Mouse (Mus musculus): ENCODE measurements around the gene Gnaq. TPM values are rescaled to one million over a fixed set of nuclear protein-coding genes. Genes with fewer than 3 reads are reported as not detected.

Gene Gnaq
- polyA plus RNA-seq, 1 experiment from 2014 or later, result 54.1 TPM

DNA sequence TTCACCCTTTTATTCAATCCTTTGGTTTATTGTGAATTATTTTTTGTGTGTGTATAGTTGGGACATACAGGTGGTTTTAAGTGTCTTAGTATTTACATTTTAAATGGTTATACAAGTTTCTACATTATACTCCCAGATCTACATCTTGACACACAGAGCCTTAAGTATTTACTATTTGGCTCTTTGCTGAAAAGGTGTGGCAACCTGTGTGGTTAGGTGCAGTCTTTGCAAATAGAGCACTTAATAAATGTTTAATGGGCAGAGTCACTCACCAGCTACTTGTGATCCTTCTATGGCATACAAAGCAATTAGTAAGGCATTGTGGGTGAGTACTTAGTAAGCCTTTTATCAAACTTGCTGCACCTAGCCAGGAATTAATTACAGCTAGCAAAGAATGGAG is 278.7 kb downstream of the Gnaq start:
- Histone ChIP-seq H3K27me3 (replicated peaks) (no peaks in the 10 kb centered on the region), H3K9ac (no peak overlapping the region), H3K36me3 (no peaks in the 10 kb centered on the region), H3K4me1 (no peaks in the 10 kb centered on the region), H3K4me3 (no peak overlapping the region), H3K27ac (no peak overlapping the region), H3K4me2 (replicated peaks) (no peak overlapping the region), H3K9me3 (no peaks in the 10 kb centered on the region)
- ATAC-seq (ENCODE audit: low FRiP score, low read depth), result no peak

DNA sequence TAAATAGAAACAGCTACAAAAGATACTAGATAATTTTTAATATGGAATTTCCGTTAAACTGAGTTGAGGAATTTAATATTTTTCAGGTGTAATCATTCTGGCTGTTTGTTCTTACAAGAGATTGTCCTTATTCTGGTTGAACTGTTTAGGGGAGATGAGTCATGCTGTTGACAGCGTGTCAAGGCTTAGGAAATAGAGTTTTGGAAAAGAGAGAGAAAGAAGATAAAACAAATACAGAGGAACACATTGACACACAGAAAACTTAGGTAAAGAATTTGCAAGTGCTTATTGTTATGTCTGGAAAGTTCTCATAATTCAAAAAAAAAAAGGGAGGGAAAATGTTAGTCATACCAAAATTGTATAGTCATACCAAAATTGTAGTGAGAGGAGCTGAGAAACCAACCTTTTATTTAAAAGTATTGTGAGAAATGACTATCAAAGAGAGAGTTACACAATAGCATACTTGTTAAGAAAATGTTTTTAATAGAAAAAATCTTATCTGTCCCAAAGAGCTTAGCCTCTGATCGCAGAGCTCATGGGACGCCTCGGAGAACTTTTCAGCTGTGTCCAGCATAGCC is 285.5 kb downstream of the Gnaq start:
- Histone ChIP-seq H3K4me3 (no peak overlapping the region), H3K4me1 (no peaks in the 10 kb centered on the region)
- WGBS, result 92% methylated on average over 5 of the region's 5 CpGs

DNA sequence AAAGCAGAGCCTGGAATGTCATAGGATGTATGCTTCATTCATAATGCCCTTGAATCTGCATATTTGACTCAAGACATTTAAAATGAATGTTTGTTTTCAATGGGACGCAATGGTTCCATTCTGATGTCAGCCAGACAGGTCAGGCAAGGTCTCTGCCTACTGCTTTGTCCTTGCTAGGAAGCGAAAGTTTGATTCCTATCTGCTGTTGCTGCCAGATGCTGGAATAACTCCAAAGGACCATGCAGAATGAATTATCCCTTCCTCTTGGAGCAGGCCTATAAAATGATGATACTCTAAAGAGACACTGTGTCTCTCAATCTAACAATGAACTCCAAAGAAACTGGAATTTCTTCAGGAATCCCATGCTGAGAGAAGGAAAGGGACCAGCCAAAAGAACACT is 293.0 kb downstream of the Gnaq start:
- 81% methylated on average over 2 of the region's 2 CpGs for WGBS
- Histone ChIP-seq H3K36me3 (no peaks in the 10 kb centered on the region), H3K9ac (no peak overlapping the region)

More for the DNA sequence above, 285.5 kb downstream of the Gnaq start:
- Histone ChIP-seq H3K9ac (no peak overlapping the region), H3K4me2 (replicated peaks) (no peak overlapping the region), H3K9me3 (no peaks in the 10 kb centered on the region), H3K27me3 (replicated peaks) (no peaks in the 10 kb centered on the region), H3K27ac (no peak overlapping the region), H3K36me3 (no peaks in the 10 kb centered on the region)
- ATAC-seq (ENCODE audit: low FRiP score, low read depth), result no peak

DNA sequence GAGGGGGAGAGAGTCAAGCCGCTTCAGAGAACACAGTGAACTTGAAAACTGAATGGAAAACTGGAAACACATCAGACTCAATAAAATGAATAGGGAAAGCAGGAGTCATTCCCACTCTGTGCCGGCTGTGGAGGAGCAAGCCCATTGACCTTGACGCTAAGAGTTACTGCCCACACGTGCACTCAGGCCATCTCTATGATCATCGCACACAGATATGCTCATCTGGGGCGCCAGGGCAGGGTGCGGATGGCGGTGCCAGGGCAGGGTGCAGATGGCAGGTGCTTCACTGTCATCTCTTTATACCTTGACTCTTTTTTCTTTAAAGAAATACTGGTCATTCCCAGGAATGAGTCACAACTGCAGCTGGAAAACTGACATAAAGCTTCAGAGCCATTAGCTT is 298.7 kb downstream of the Gnaq start:
- peaks cover 13% of the 10 kb centered on the region for H3K27me3 ChIP-seq (replicated peaks)
- no peak overlapping the region for H3K4me3 ChIP-seq
- no peak overlapping the region for H3K4me2 ChIP-seq (replicated peaks)
- no peak overlapping the region for H3K27ac ChIP-seq
- H3K36me3 ChIP-seq, result no peaks in the 10 kb centered on the region
- H3K9ac ChIP-seq, result no peak overlapping the region
- H3K9me3 ChIP-seq, result peaks cover 16% of the 10 kb centered on the region; the same call in 1 of the 2 replicates
- peaks cover 13% of the 10 kb centered on the region for H3K4me1 ChIP-seq
- WGBS, result 72% methylated on average over 8 of the region's 8 CpGs
- ATAC-seq (ENCODE audit: low FRiP score, low read depth), result no peak

More for the DNA sequence above, 293.0 kb downstream of the Gnaq start:
- Histone ChIP-seq H3K9me3 (peaks cover 16% of the 10 kb centered on the region; the same call in 1 of the 2 replicates), H3K4me1 (no peaks in the 10 kb centered on the region), H3K27me3 (replicated peaks) (no peaks in the 10 kb centered on the region), H3K4me2 (replicated peaks) (no peak overlapping the region), H3K4me3 (no peak overlapping the region), H3K27ac (no peak overlapping the region)
- ATAC-seq (ENCODE audit: low FRiP score, low read depth), result no peak

DNA sequence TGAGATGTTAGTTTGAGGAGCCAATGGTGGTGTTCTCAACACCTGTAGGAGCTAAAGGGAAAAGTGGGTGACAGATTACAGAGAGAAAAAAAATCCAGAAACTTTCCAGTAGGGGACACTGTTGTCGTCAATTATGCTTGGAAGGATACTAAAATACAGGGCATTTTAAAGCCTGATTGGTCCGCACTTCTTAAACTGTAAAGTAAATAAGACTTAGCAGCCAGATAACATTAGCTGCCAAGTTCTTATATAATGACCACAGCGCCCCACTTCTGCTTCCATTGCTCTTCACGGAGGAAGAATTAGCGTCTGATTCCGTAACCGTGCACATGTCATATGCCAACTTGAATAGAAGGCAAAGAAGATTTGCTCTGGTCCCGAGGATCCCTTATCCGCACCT is 302.2 kb downstream of the Gnaq start:
- Histone ChIP-seq H3K9ac (no peak overlapping the region), H3K4me1 (peaks cover 24% of the 10 kb centered on the region), H3K9me3 (no peaks in the 10 kb centered on the region), H3K4me3 (no peak overlapping the region), H3K27me3 (replicated peaks) (peaks cover 22% of the 10 kb centered on the region), H3K27ac (no peak overlapping the region), H3K36me3 (no peaks in the 10 kb centered on the region), H3K4me2 (replicated peaks) (peak overlapping the region; percentile 72)
- WGBS, result 38% methylated on average over 9 of the region's 9 CpGs
- no peak for ATAC-seq (ENCODE audit: low FRiP score, low read depth)

DNA sequence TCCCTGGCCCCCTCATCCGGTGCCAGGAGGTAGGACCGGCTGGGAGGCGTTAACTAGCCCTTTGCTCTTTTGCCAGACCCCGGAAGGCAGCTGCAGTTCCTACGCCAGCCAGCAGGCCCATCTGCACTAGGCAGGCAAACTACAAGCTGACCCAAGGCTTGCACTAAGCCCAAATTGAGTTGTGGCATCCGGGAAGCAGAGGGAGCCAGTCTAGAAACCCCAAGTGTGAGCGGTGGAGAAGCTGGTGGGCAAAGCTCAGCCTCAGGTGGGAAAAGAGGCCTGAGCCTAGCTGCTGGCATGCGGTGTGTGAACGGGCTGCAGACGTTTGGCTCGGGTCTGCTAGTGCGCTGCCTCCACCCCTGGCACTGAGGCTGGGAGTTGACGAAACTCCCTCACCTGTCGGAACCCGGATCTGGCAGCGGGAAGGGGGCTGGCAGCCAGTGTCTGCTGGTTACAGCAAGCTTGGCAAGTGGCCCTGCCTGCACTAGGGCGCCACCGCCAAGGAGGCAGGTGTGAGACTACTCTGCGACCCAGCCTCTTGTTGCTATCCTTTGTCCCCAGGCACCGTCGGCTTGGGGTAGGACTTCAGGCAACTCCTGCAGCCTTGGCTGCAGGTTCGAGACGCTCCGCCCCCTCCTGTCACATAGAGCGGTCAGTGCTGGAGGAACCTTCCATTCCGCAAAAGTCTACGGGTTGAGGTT is 303.1 kb downstream of the Gnaq start, which contains the start of gene Gna14:
TSS of gene Gna14 (plus strand) at position 232 of the 701 bp plus-strand sequence.
- peak within 1 kb of the TSS; percentile 72 for H3K4me2 ChIP-seq (replicated peaks)
- under 1% methylated on average over 27 of the region's 27 CpGs for WGBS
- no peaks in the 10 kb centered on the region for H3K36me3 ChIP-seq
- H3K4me1 ChIP-seq, result peaks cover 26% of the 10 kb centered on the region
- peak; percentile 69 for ATAC-seq (ENCODE audit: low FRiP score, low read depth)
- peak within 1 kb of the TSS; percentile 36 for H3K4me3 ChIP-seq
- no peaks in the 10 kb centered on the region for H3K9me3 ChIP-seq
- 0 out of 2 replicates have a peak within 1 kb of the TSS, but pooled peaks have one; percentile 17 for H3K9ac ChIP-seq
- H3K27me3 ChIP-seq (replicated peaks), result peaks cover 22% of the 10 kb centered on the region
- no peak within 1 kb of the TSS for H3K27ac ChIP-seq

DNA sequence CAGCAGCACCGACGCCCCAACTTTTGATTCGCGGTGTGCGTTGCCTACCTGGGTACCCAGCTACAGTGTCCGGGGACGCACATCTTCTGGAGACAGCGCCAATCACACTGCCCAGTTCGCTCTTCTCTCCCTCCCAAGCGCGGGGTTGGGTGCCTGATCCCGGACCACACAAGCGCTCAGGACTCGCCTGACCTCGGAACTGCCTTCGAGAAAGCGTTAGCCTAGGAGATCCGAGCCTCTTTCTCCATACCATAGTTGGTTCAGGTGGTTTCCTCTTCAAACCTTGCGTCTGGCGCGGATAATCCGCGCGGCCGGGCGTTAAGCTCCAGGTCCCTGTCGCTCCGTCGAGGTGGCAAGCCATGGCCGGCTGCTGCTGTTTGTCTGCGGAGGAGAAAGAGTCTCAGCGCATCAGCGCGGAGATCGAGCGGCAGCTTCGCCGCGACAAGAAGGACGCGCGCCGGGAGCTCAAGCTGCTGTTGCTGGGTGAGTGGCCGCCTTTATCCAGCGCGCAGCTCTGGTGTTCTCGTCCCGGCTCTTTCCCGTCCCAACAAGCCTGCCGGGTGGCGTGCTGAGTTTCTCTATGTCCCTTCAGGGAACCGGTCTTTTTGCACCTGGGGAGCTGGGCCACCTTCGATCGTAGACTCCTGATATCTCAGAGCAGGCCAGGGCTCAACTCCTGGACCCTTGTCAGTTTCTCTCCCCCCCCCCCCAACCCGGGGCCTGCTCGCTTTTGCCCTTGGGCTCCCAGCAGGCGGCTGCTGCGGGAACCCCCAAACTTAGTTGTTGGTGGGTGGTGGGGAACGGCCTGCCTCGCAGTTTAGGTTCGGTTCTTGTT is 303.9 kb downstream of the Gnaq start:
- peak overlapping the region; percentile 36 for H3K4me3 ChIP-seq
- H3K9ac ChIP-seq, result 0 out of 2 replicates have a peak overlapping the region, but pooled peaks have one; percentile 3
- no peaks in the 10 kb centered on the region for H3K9me3 ChIP-seq
- WGBS, result 1% methylated on average over 61 of the region's 61 CpGs
- H3K36me3 ChIP-seq, result no peaks in the 10 kb centered on the region
- H3K4me1 ChIP-seq, result peaks cover 26% of the 10 kb centered on the region
- H3K27me3 ChIP-seq (replicated peaks), result peaks cover 22% of the 10 kb centered on the region
- peak; percentile 21; the same call in 1 of the 2 replicates for ATAC-seq (ENCODE audit: low FRiP score, low read depth)
- peak overlapping the region; percentile 72 for H3K4me2 ChIP-seq (replicated peaks)
- no peak overlapping the region for H3K27ac ChIP-seq

Small RNA genes lying within 50 kb of the gene (microRNA-seq; reads per million reads assigned to microRNA genes)
- gene Mir496b, result not detected

Other genes with a start within 250 kb of the Gnaq start
- 89.5 and 96.2 TPM in 2 replicates for gene Psat1, start 185.5 kb upstream of the Gnaq start, polyA plus RNA-seq (2016; fragmentation: Nextera tagmentation; extraction: Ambion mirVana)
- gene Cep78, start 147.8 kb upstream of the Gnaq start, polyA plus RNA-seq (2016; fragmentation: Nextera tagmentation; extraction: Ambion mirVana), result 53.5 and 55.6 TPM in 2 replicates

Data from neural tube, embryonic 12.5 days (tissue).